Mouse (Mus musculus) forebrain, embryonic 10.5 days (tissue): ENCODE measurements around the gene Recql5. TPM values are rescaled to one million over a fixed set of nuclear protein-coding genes. Genes with fewer than 3 reads are reported as not detected.
A peak's percentile ranks its signal among the peaks of the same experiment; 100 is the strongest.

Experiments
- DNase-seq: peaks from one replicate; pipeline ENCODE4 v3.0.0-alpha.2; 2017; ENCODE audit warnings: low spot score; ENCODE audit errors: extremely low spot score
- H3K27ac ChIP-seq: fragments of 300-500 bp; sonication (generic); 2 replicates; pipeline ENCODE4 v1.5.1; 2016; ENCODE audit warnings: mild to moderate bottlenecking
- H3K27me3 ChIP-seq: fragments of 300-500 bp; sonication (generic); 2 replicates; pipeline ENCODE4 v1.6.1; 2016; ENCODE audit warnings: mild to moderate bottlenecking; ENCODE audit not compliant: poor library complexity, severe bottlenecking
- H3K36me3 ChIP-seq: fragments of 300-500 bp; sonication (generic); replicated peaks from 2 replicates; pipeline ENCODE4 v1.6.1; 2016; ENCODE audit warnings: mild to moderate bottlenecking, moderate library complexity
- H3K4me1 ChIP-seq: fragments of 300-500 bp; sonication (generic); 2 replicates; pipeline ENCODE4 v1.6.1; 2016
- H3K4me3 ChIP-seq: fragments of 300-500 bp; sonication (generic); 2 replicates; pipeline ENCODE4 v1.5.1; 2016; ENCODE audit warnings: mild to moderate bottlenecking, moderate library complexity
- H3K9me3 ChIP-seq: fragments of 300-500 bp; sonication (generic); 2 replicates; pipeline ENCODE4 v1.6.1; 2016; ENCODE audit warnings: mild to moderate bottlenecking, moderate library complexity
- WGBS: fragments of 180-500 bp; shearing (Covaris S2); methylation state at CpG from one replicate; pipeline ENCODE4 v1.1.7; 2016; 5-methylcytosine and 5-hydroxymethylcytosine counted together
- polyA plus RNA-seq: library from polyadenylated mRNA; unstranded; fragments of >200 nt; fragmentation: Nextera tagmentation; extraction: Ambion mirVana; gene quantifications from 2 replicates; pipeline ENCODE4 v1.2.1, GENCODE M21; 2016

Gene Recql5
- polyA plus RNA-seq, 1 experiment from 2014 or later, result 35.0 TPM

DNA sequence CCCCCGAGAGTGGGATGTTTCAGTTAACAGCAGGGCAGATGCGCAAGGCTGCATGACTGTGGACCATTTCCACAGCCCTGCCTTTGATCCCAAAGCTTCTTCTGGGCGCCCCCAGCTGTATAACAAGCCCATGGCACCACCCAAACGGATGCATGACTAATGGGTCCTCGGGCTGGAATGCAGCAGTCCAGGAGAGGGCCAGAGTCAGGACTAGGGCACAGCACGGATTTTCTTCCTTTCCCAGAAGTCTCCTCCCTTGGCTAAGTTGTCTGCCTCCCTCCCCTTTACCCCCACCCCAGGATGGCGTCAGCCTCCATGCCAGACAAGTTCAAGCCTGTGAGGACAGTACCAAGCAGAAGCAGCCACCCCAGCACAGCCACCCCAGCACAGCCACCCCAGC is 24.7 kb upstream of the Recql5 start:
- no peak overlapping the region for H3K27ac ChIP-seq
- 70% methylated on average over 7 of the region's 7 CpGs for WGBS

DNA sequence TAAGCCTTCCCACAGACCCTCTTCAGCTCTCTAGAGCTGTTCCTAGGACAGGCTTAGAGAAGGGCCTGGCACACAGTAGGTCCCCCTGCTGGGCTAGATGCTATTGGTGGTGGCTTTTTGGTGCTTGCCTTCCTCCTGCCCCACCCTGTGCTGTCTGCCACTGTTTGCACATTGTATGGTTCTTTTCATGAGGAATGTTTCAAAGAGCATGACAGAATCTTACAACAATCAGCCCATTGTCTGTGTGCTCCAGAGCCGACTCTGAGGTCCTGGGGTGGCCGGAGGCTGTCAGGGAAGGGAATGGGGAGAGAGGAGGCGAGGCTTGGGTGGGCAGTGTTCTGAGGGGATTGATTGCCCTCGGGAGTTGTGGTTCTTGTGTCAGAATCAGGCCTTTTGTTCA is 23.2 kb upstream of the Recql5 start:
- Histone ChIP-seq H3K36me3 (peaks cover 88% of the 10 kb centered on the region), H3K27me3 (no peaks in the 10 kb centered on the region), H3K27ac (peak overlapping the region; percentile 53; the same call in 1 of the 2 replicates), H3K9me3 (no peaks in the 10 kb centered on the region), H3K4me1 (peaks cover 27% of the 10 kb centered on the region), H3K4me3 (no peak overlapping the region)
- WGBS, result 17% methylated on average over 4 of the region's 4 CpGs
- DNase-seq, result peak; percentile 36

More for the DNA sequence above, 24.7 kb upstream of the Recql5 start:
- Histone ChIP-seq H3K36me3 (peaks cover 88% of the 10 kb centered on the region), H3K9me3 (no peaks in the 10 kb centered on the region), H3K27me3 (no peaks in the 10 kb centered on the region), H3K4me1 (peaks cover 27% of the 10 kb centered on the region), H3K4me3 (no peak overlapping the region)
- no peak for DNase-seq

DNA sequence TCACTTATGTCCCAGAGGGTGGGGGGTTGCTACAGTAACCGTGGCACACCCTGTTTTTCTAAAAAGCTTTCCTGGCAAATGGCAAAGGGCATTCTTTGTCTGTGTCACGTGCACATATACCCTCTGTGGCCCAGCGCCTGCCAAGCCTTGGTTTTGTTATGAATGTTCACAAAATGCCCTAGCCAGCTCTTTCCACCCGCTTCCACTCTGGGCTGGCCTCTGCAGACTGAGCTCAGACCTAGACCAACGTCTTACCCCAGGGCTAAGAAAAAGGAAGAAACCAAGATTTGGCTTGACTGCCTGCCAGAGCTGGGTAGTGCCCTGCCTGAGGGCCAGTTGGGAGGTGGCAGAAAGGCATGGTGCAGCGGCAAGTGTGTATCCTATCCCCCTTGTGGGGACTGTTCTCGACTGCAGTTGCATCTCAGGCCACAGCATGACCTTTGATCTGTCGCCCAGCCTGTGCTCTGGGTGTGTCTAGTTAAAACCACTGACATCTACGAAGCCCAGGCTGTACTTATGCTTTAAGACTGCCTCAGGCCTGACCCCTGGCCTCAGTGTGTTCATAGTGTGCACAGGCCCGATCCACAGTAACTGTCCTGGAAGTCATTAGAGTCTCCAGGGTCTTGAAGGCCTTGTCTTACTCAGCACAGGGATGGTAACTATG is 22.1 kb upstream of the Recql5 start:
- Histone ChIP-seq H3K27me3 (no peaks in the 10 kb centered on the region), H3K9me3 (no peaks in the 10 kb centered on the region), H3K36me3 (peaks cover 88% of the 10 kb centered on the region), H3K4me1 (peaks cover 27% of the 10 kb centered on the region), H3K27ac (no peak overlapping the region), H3K4me3 (no peak overlapping the region)
- DNase-seq, result no peak
- 68% methylated on average over 10 of the region's 10 CpGs for WGBS

DNA sequence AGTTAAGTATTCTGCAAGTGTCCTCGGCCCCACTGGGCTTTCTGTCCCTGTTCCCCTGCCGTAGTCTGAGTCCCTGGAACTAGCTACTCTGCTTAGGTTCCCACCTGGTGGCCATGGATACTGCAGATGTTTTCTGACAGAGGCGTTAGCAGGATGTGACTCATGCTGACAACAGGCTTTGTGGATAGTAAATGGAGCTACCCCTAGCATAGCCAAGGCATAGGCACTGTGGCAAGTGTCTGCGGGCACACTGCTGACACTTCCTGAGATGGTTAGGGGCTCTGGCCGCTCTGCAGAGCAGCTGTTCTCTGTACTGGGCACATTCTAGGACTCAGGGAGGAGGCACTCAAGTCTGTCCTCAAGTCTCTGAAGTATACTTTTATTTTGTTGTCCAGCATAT is 21.4 kb upstream of the Recql5 start:
- Histone ChIP-seq H3K9me3 (no peaks in the 10 kb centered on the region), H3K27ac (no peak overlapping the region), H3K36me3 (peaks cover 88% of the 10 kb centered on the region), H3K4me1 (peaks cover 27% of the 10 kb centered on the region), H3K27me3 (no peaks in the 10 kb centered on the region), H3K4me3 (no peak overlapping the region)
- no peak for DNase-seq
- WGBS, result 92% methylated on average over 5 of the region's 5 CpGs

DNA sequence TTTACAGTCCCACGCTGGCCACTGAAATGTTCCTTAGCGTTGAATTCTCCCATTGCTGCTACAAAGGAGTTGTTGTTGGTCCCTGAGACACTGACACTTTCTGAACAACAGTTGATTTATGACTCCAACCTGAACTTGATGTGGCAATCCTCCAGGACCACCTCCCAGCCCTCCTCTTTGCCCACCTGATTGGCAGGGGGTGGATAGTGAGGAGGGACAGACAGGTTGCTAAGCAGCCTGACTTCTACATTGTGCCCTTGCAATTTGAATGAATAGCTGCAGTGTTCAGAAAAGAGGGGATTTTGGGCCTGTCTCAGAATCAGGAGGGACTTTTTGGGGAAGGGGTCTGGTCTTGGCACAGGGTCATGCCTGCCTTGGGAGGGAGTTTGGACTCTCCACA is 17.4 kb upstream of the Recql5 start:
- Histone ChIP-seq H3K4me3 (no peak overlapping the region), H3K4me1 (peaks cover 7% of the 10 kb centered on the region), H3K27me3 (no peaks in the 10 kb centered on the region), H3K36me3 (peaks cover 100% of the 10 kb centered on the region), H3K9me3 (no peaks in the 10 kb centered on the region), H3K27ac (no peak overlapping the region)
- WGBS, result 95% methylated on average over 2 of the region's 2 CpGs
- no peak for DNase-seq

DNA sequence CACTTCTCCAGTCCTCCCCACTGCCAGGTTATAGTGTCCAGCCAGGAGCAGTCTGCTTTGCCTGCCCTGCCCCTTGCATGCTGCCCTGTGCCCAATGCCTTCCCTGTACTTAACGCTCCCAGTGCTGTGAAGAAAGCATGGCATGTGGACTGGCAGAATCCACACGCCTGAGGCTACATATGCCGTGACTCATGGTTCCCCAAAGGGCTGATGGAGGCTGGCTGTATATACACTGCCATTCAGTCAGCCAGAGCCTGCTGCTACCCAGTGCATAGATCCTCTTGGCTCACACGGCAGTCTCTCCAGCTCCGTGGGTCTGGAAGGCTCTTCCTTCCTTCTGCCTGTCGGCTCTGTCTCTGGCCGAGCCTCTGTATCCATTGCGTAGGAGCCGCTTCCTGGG is 15.0 kb upstream of the Recql5 start:
- Histone ChIP-seq H3K4me1 (no peaks in the 10 kb centered on the region), H3K9me3 (no peaks in the 10 kb centered on the region), H3K27me3 (no peaks in the 10 kb centered on the region), H3K36me3 (peaks cover 100% of the 10 kb centered on the region), H3K27ac (no peak overlapping the region), H3K4me3 (no peak overlapping the region)
- WGBS, result 93% methylated on average over 9 of the region's 9 CpGs
- no peak for DNase-seq

DNA sequence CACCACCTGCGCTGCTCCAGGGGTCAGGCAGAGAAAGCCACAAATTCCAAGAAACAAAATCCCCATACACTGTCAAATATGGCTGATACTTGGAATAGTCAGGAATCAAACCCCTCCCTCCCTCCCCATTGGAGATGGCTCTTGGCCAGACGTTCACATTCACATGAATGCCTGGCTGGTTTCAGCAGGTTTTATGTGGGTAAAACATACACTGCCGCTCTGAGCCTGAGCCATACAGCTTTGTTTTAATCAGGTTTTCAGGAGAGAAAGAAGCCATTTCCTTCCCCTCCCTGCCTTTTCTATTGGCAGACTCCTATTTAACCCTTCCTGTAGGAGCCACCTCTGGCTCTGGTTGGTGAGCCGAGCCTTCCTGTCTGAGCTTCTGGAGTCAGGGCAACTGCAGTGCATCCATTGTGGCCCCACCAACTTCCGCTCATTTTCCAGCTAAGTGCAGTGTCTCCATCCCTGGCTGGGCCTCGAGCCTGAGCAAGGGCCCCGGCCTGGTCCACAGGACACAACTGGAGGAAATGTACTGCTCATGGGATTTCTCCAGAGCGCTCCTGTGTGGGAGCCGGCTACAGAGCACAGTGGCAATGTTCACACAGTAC is 13.0 kb upstream of the Recql5 start:
- no peak for DNase-seq
- 92% methylated on average over 9 of the region's 9 CpGs for WGBS
- Histone ChIP-seq H3K36me3 (peaks cover 100% of the 10 kb centered on the region), H3K4me1 (no peaks in the 10 kb centered on the region), H3K27ac (no peak overlapping the region), H3K27me3 (no peaks in the 10 kb centered on the region), H3K9me3 (no peaks in the 10 kb centered on the region), H3K4me3 (no peak overlapping the region)

DNA sequence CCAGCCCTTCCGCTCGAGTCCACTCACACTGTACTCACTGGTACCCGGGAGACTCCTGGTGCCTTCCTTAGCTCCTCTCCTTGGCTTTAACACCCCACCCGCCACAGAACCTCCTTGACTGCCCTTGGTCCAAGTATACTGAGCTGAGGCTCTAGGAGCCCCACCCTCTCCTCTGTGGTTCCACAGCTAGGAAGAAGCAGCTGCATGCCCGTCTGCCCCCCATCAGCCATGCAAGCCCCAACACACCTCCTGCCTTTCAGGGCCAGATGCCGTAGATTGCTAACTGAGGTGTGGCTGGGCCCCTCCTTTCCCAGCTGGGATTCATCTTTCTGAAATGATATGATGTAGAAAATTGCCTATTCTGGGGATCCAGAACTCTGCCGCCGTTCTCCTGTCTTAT is 12.0 kb upstream of the Recql5 start:
- peaks cover 100% of the 10 kb centered on the region for H3K36me3 ChIP-seq
- WGBS, result 91% methylated on average over 8 of the region's 8 CpGs
- H3K27ac ChIP-seq, result no peak overlapping the region

DNA sequence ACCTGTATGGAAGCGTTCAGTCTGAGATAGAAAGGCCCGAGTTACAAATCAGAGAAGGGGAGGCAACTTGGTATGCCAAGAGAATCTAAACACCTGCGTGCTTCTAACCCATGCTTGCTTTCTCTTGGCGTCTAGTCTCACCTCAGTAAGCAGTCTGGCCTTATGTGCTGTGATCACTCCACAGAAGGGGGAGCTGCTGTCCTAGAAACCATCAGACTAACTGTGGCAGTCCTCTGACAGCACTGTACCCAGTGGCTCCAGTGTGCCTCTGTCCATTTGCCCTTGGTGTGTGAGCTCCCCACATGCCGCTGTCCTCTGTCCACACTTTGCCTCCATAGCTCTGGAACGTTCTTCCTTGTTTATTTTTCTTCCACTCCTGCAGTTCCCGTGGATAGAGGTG is 8.7 kb upstream of the Recql5 start:
- DNase-seq, result no peak
- Histone ChIP-seq H3K36me3 (peaks cover 99% of the 10 kb centered on the region), H3K27ac (no peak overlapping the region), H3K4me1 (no peaks in the 10 kb centered on the region), H3K9me3 (no peaks in the 10 kb centered on the region), H3K4me3 (no peak overlapping the region), H3K27me3 (no peaks in the 10 kb centered on the region)
- WGBS, result 92% methylated on average over 7 of the region's 7 CpGs

More for the DNA sequence above, 12.0 kb upstream of the Recql5 start:
- no peak for DNase-seq
- H3K9me3 ChIP-seq, result no peaks in the 10 kb centered on the region
- H3K4me1 ChIP-seq, result no peaks in the 10 kb centered on the region
- H3K27me3 ChIP-seq, result no peaks in the 10 kb centered on the region
- no peak overlapping the region for H3K4me3 ChIP-seq

DNA sequence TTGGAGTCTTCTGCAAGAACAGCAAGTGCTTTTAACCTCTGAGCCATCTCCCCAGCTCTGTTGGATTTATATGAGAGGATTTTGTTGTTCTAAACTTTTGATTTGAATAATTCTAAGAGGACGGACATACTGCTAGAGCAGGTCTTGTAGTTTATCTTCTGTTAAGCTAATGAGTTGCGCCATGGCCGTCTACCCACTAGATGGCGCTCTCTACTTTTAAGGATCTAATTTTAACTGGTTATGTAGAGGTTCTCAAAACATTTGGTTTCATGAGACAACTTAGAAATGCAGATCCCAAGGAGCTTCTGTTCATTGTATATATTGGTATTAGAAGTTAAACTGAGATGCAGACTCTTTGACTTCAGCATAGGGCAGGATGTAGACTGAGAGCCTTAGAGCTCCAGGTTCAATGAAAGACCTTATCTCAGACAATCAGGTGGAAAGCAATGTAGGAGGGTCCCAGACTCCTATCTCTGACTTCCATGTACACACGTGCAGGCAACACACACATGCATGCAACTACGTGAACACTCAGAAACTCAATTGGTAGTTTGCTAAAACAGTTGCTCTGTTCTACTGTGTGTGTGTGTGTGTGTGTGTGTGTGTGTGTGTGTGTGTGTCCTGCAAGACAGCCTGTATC is 6.5 kb upstream of the Recql5 start:
- Histone ChIP-seq H3K9me3 (no peaks in the 10 kb centered on the region), H3K27me3 (no peaks in the 10 kb centered on the region), H3K4me1 (peaks cover 6% of the 10 kb centered on the region), H3K27ac (no peak overlapping the region), H3K4me3 (no peak overlapping the region), H3K36me3 (peaks cover 98% of the 10 kb centered on the region)
- DNase-seq, result peak; percentile 41
- WGBS, result 43% methylated on average over 6 of the region's 6 CpGs

DNA sequence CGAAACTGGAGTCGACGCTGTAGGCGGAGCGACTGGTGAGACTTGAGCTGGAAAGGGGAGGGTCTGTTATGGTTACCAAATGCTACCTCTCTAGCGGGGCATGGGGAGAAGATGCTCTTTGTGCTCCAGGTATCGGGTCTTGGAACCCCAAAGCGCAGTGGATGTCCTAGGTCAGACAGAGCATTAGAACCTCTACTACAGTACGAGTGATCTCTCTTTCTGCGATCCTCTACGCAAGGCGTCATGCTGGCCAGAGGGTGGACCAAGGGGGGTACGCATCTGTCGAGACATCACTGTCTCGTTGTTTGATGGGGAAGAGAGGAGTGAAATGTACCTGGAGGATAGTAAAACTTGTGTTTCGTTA is 452 bp upstream of the Recql5 start:
- H3K9me3 ChIP-seq, result no peaks in the 10 kb centered on the region
- peaks cover 47% of the 10 kb centered on the region for H3K36me3 ChIP-seq
- no peak for DNase-seq
- H3K4me1 ChIP-seq, result peaks cover 28% of the 10 kb centered on the region
- peak overlapping the region; percentile 86 for H3K27ac ChIP-seq
- no peaks in the 10 kb centered on the region for H3K27me3 ChIP-seq
- peak overlapping the region; percentile 97 for H3K4me3 ChIP-seq
- WGBS, result 2% methylated on average over 16 of the region's 16 CpGs

DNA sequence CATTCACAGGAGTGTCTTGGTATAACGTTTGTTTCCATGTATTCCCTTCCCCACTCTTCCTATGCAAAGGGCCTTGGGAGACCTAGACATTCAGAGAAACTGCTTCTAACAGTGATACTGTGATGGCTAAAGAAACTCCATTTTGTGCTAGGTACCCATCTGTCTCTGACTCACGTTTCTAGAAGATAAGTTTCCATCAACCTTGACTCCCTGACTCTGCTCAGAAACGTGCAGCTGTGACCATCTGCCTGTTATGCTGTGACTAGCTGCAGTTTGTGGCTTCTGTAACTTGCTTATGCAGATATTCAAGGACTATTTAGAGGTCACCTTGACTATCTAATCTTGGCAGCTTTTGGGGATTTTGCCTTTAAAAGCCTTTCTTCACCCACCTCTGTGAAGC is 2.0 kb downstream of the Recql5 start:
- Histone ChIP-seq H3K9me3 (no peaks in the 10 kb centered on the region), H3K4me1 (peaks cover 28% of the 10 kb centered on the region), H3K36me3 (peaks cover 46% of the 10 kb centered on the region), H3K27ac (no peak overlapping the region), H3K27me3 (no peaks in the 10 kb centered on the region), H3K4me3 (no peak overlapping the region)
- WGBS, result 77% methylated on average over 3 of the region's 3 CpGs
- DNase-seq, result no peak

DNA sequence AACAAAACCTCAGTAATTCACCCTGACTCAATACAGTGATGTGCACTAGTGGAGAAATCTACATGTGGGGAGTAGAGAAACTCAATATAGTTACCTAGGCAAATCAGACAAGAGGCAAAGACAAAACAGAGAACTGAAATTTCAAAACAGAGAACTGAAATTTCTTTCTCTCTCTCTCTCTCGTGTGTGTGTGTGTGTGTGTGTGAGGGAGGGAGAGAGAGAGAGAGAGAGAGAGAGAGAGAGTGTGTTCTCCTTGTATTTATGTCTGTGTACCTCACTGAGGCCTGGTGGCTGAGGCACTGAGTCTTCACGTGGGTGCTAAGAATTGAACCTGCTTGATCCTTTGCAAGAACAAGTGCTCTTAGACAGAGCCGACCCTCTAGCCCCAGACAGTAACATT is 3.5 kb downstream of the Recql5 start:
- no peak overlapping the region for H3K4me3 ChIP-seq
- H3K36me3 ChIP-seq, result peaks cover 43% of the 10 kb centered on the region
- no peak for DNase-seq
- 81% methylated on average over 3 of the region's 3 CpGs for WGBS
- H3K4me1 ChIP-seq, result peaks cover 22% of the 10 kb centered on the region
- no peak overlapping the region for H3K27ac ChIP-seq
- H3K27me3 ChIP-seq, result no peaks in the 10 kb centered on the region
- H3K9me3 ChIP-seq, result no peaks in the 10 kb centered on the region
